Mouse (Mus musculus): ENCODE measurements around the gene Fignl1.

DNA sequence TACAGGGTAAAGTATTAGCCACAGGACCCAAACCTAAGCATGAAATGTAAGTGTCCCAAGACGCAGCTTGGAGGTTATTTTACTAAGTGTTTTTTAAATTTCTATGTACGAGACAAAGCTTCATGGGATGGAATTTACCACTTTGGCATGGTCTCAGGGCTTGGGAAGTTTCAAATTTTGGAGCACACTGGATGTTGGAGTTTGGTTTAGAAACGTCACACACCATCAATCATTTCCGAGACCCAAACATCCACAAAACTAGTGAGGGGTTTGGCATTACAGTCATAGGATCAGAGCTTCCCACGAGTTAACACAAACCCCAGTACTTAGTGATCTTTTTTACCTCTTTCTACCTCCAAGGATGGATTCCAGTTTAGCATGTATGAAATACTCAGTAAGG lies 28.6 kb upstream of the Fignl1 start:
- TF ChIP-seq POLR2A (IDR thresholded peaks at IDR 0.05; ENCODE audit: borderline replicate concordance, insufficient read depth, low read length) (no peak), CTCF (IDR thresholded peaks at IDR 0.05; ENCODE audit: borderline replicate concordance, insufficient read depth, low read depth, low read length) (no peak)
